Comparison of ENCODE assay signal across 9 mouse cellular contexts in genomic region chr4:62479937-62480708, GRCm38 (mm10). TPM values are rescaled to one million over a fixed set of nuclear protein-coding genes. Genes with fewer than 3 reads are reported as not detected.
DNase-seq lines count a peak whose midpoint lies in the region; ATAC-seq and TF ChIP-seq lines count a peak whose summit lies in the region.
"Had no signal": no experiment of that assay in that cellular context is flagged by ENCODE, and none has a peak within 500 bp of the region (broad histone marks: within the 10 kb centered on the region; RNA-seq: fewer than 3 reads in every experiment).

TSS of gene Bspry (plus strand) at chr4:62480053.

- TF ChIP-seq EP300 in heart, adult 2 months (IDR thresholded peaks at IDR 0.05; ENCODE audit: insufficient read depth, low read depth, low read length) = no peak

- H3K27ac ChIP-seq in heart, adult 2 months = no peak within 1 kb of the TSS
- H3K27ac ChIP-seq in hindbrain, embryonic 11.5 days (ENCODE audit: low read depth, low read length) = no peak within 1 kb of the TSS
- no peak within 1 kb of the TSS for H3K27ac ChIP-seq in limb, embryonic 12.5 days
- no peak within 1 kb of the TSS for H3K27ac ChIP-seq in midbrain, embryonic 11.5 days (ENCODE audit: low read depth, low read length)
- H3K27ac ChIP-seq in stomach, embryonic 16.5 days (ENCODE audit: low read length) = peak within 1 kb of the TSS; percentile 84

- TF ChIP-seq CTCF in heart, adult 2 months (IDR thresholded peaks at IDR 0.05) = no peak

- DNase-seq in heart, adult 2 months = peak; percentile 42 to 45
- DNase-seq in heart, postnatal 25 days (ENCODE audit: low spot score) = no peak
- peak; percentile 61 for DNase-seq in embryo, embryonic 9.5 days (ENCODE audit: extremely low spot score)
- DNase-seq in hindbrain, embryonic 11.5 days (ENCODE audit: low spot score) = peak; percentile 50
- DNase-seq in midbrain, embryonic 11.5 days (ENCODE audit: low spot score, missing footprints) = peak; percentile 89
- DNase-seq in ovary, postnatal 14 days (ENCODE audit: low spot score) = no peak

- no peaks in the 10 kb centered on the region for H3K9me3 ChIP-seq in hindbrain, embryonic 11.5 days (ENCODE audit: control insufficient read depth, low read length)
- no peaks in the 10 kb centered on the region for H3K9me3 ChIP-seq in limb, embryonic 12.5 days
- no peaks in the 10 kb centered on the region for H3K9me3 ChIP-seq in midbrain, embryonic 11.5 days (ENCODE audit: control insufficient read depth, low read length)
- no peaks in the 10 kb centered on the region for H3K9me3 ChIP-seq in stomach, embryonic 16.5 days (replicated peaks; ENCODE audit: control insufficient read depth, low read length)

- peak within 1 kb of the TSS; percentile 75 for H3K4me2 ChIP-seq in hindbrain, embryonic 11.5 days (replicated peaks; ENCODE audit: low read depth, low read length)
- H3K4me2 ChIP-seq in limb, embryonic 12.5 days = peak within 1 kb of the TSS; percentile 83
- H3K4me2 ChIP-seq in midbrain, embryonic 11.5 days = peak within 1 kb of the TSS; percentile 62
- H3K4me2 ChIP-seq in stomach, embryonic 16.5 days (ENCODE audit: low read depth, low read length) = peak within 1 kb of the TSS; percentile 90

- peak within 1 kb of the TSS; percentile 44 for H3K9ac ChIP-seq in heart, adult 2 months (ENCODE audit: low read depth, low read length)
- no peak within 1 kb of the TSS for H3K9ac ChIP-seq in hindbrain, embryonic 11.5 days (ENCODE audit: low read depth, low read length)
- H3K9ac ChIP-seq in limb, embryonic 12.5 days (replicated peaks) = peak within 1 kb of the TSS; percentile 34; the same call in 1 of the 2 replicates
- no peak within 1 kb of the TSS for H3K9ac ChIP-seq in midbrain, embryonic 11.5 days (ENCODE audit: low read length)
- peak within 1 kb of the TSS; percentile 77 for H3K9ac ChIP-seq in stomach, embryonic 16.5 days (ENCODE audit: low read length)

- peak; percentile 66 for ATAC-seq in hindbrain, embryonic 11.5 days (ENCODE audit: low FRiP score)
- peak; percentile 42; the same call in 1 of the 2 replicates for ATAC-seq in limb, embryonic 12.5 days (ENCODE audit: insufficient number of reproducible peaks, insufficient read depth, low FRiP score, low TSS enrichment, low read depth)
- ATAC-seq in midbrain, embryonic 11.5 days (ENCODE audit: low FRiP score) = peak; percentile 76
- ATAC-seq in stomach, embryonic 16.5 days (ENCODE audit: insufficient read depth, low FRiP score) = peak; percentile 91

- 4% methylated on average over 71 of the region's 71 CpGs for WGBS in heart, adult 2 months
- 3% methylated on average over 64 of the region's 71 CpGs for WGBS in hindbrain, embryonic 11.5 days
- WGBS in limb, embryonic 12.5 days = 2% methylated on average over 69 of the region's 71 CpGs
- WGBS in midbrain, embryonic 11.5 days = 3% methylated on average over 66 of the region's 71 CpGs
- WGBS in stomach, embryonic 16.5 days = 2% methylated on average over 66 of the region's 71 CpGs

- H3K27me3 ChIP-seq in heart, adult 2 months (ENCODE audit: control insufficient read depth, insufficient read depth, low read length) = no peaks in the 10 kb centered on the region
- peaks cover 21% of the 10 kb centered on the region for H3K27me3 ChIP-seq in hindbrain, embryonic 11.5 days (ENCODE audit: control insufficient read depth, insufficient read depth, low read length)
- H3K27me3 ChIP-seq in limb, embryonic 12.5 days = peaks cover 42% of the 10 kb centered on the region
- H3K27me3 ChIP-seq in midbrain, embryonic 11.5 days (ENCODE audit: control insufficient read depth, insufficient read depth, low read length) = peaks cover 11% of the 10 kb centered on the region
- H3K27me3 ChIP-seq in stomach, embryonic 16.5 days (ENCODE audit: control insufficient read depth, insufficient read depth, low read length) = no peaks in the 10 kb centered on the region

- no peak for TF ChIP-seq POLR2A in heart, adult 2 months (IDR thresholded peaks at IDR 0.05; ENCODE audit: insufficient read depth, low read depth, low read length)

- H3K36me3 ChIP-seq in heart, adult 2 months (ENCODE audit: control insufficient read depth, insufficient read depth, low read length) = peaks cover 4% of the 10 kb centered on the region; the same call in 1 of the 2 replicates
- no peaks in the 10 kb centered on the region for H3K36me3 ChIP-seq in hindbrain, embryonic 11.5 days (ENCODE audit: control insufficient read depth, insufficient read depth, low read length)
- no peaks in the 10 kb centered on the region for H3K36me3 ChIP-seq in limb, embryonic 12.5 days
- no peaks in the 10 kb centered on the region for H3K36me3 ChIP-seq in midbrain, embryonic 11.5 days (ENCODE audit: control insufficient read depth, insufficient read depth, low read length)
- no peaks in the 10 kb centered on the region for H3K36me3 ChIP-seq in stomach, embryonic 16.5 days (ENCODE audit: control insufficient read depth, insufficient read depth, low read length)

- H3K79me2 ChIP-seq in heart, adult 2 months (replicated peaks; ENCODE audit: control insufficient read depth, insufficient read depth, low read length) = no peaks in the 10 kb centered on the region

- peak within 1 kb of the TSS; percentile 46 for H3K4me3 ChIP-seq in heart, adult 2 months
- peak within 1 kb of the TSS; percentile 37 for H3K4me3 ChIP-seq in hindbrain, embryonic 11.5 days (ENCODE audit: low read depth, low read length)
- H3K4me3 ChIP-seq in limb, embryonic 12.5 days (replicated peaks) = peak within 1 kb of the TSS; percentile 48
- H3K4me3 ChIP-seq in midbrain, embryonic 11.5 days (ENCODE audit: low read depth, low read length) = peak within 1 kb of the TSS; percentile 37
- peak within 1 kb of the TSS; percentile 61 for H3K4me3 ChIP-seq in stomach, embryonic 16.5 days (replicated peaks; ENCODE audit: low read length)
- H3K4me3 ChIP-seq: myocyte had no signal

- intact Hi-C loops in heart, adult 2 months (cut with DNase I) = no loop called here
- intact Hi-C loops in heart, postnatal 25 days (cut with DNase I) = no loop called here

- peaks cover 3% of the 10 kb centered on the region for H3K4me1 ChIP-seq in heart, adult 2 months (ENCODE audit: control insufficient read depth, insufficient read depth, low read length)
- peaks cover 2% of the 10 kb centered on the region; the same call in 1 of the 2 replicates for H3K4me1 ChIP-seq in hindbrain, embryonic 11.5 days (replicated peaks; ENCODE audit: control insufficient read depth, insufficient read depth, low read length)
- H3K4me1 ChIP-seq in limb, embryonic 12.5 days (replicated peaks) = peaks cover 12% of the 10 kb centered on the region
- H3K4me1 ChIP-seq in midbrain, embryonic 11.5 days (ENCODE audit: control insufficient read depth, insufficient read depth, low read length) = 0 out of 2 replicates have a peak, but pooled peaks cover 3% of the 10 kb centered on the region
- H3K4me1 ChIP-seq in stomach, embryonic 16.5 days (ENCODE audit: control insufficient read depth, insufficient read depth, low read length) = peaks cover 10% of the 10 kb centered on the region

RNA-seq across cellular contexts. Expression of gene Bspry, which starts in this region (rescaled TPM):
- under 1 TPM; 0.09 to 0.13 TPM for total RNA-seq in heart, adult 2 months (2021)
- polyA plus RNA-seq in heart, adult 2 months (2012; rRNA removed) = 0.41 and 1.2 TPM in 2 replicates
- not detected for total RNA-seq in heart, postnatal 25 days (2021)
- 0.94 and 1.0 TPM in 2 replicates for polyA plus RNA-seq in hindbrain, embryonic 11.5 days (2014; fragmentation: Nextera tagmentation; extraction: Ambion mirVana)
- 1.1 and 1.5 TPM in 2 replicates for polyA plus RNA-seq in limb, embryonic 12.5 days (2016; fragmentation: Nextera tagmentation; extraction: Ambion mirVana)
- 0.46 and 0.66 TPM in 2 replicates for polyA plus RNA-seq in midbrain, embryonic 11.5 days (2014; fragmentation: Nextera tagmentation; extraction: Ambion mirVana)
- 29.3 and 35.5 TPM in 2 replicates for polyA plus RNA-seq in stomach, embryonic 16.5 days (2015; fragmentation: Nextera tagmentation; extraction: Ambion mirVana)

Comparison
In these comparisons a context has a peak if more than half of its experiments do, and no peak if none do; other contexts are left out.
1. RNA of gene Bspry (polyA plus RNA-seq): 29.3 to 35.5 TPM in stomach, embryonic 16.5 days; 0.41 to 1.2 TPM in heart, adult 2 months, 1.1 to 1.5 TPM in limb, embryonic 12.5 days, 0.94 to 1.0 TPM in hindbrain, embryonic 11.5 days and 0.46 to 0.66 TPM in midbrain, embryonic 11.5 days; every median in the first group is over 10 times any median in the second.
2. DNase-seq: peak in heart, adult 2 months (2 of 2), embryo, embryonic 9.5 days (single experiment) and hindbrain, embryonic 11.5 days (single experiment); none in heart, postnatal 25 days (single experiment) and ovary, postnatal 14 days (single experiment).
3. Peak in DNase-seq, ATAC-seq, H3K4me3 ChIP-seq and H3K4me2 ChIP-seq in midbrain, embryonic 11.5 days; RNA of the gene not detected or under 1 TPM.
4. H3K9ac ChIP-seq: peak in heart, adult 2 months (single experiment), limb, embryonic 12.5 days (single experiment) and stomach, embryonic 16.5 days (single experiment); none in hindbrain, embryonic 11.5 days (single experiment) and midbrain, embryonic 11.5 days (single experiment).
5. Peak in every context shown above with its lines, with median percentiles within 50 percentile points of each other: H3K4me3 ChIP-seq, ATAC-seq and H3K4me2 ChIP-seq.